ENCODE assay signal across 9 mouse cellular contexts in the genomic region with DNA sequence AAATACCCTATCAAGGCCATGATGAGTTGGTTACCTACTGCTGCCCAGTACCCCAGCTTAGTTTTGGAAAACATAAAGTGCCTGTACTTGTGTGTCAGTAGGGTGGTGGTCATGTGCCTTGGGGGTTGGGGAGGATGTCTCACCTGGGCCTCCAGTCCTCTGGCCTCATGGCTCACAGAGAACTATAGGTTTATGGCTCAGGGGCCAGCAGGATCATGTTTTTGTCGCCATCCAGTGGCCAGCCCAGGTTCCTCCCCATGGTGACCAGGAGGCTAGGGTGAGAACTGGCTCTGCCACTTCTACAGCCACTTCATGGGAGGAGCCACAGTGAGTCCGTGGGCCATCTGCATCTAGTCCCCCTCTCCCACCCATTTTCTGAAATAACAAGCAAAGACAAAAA. TPM values are rescaled to one million over a fixed set of nuclear protein-coding genes. Genes with fewer than 3 reads are reported as not detected.
DNase-seq lines count a peak whose midpoint lies in the region; ATAC-seq lines count a peak whose summit lies in the region.
"Had no signal": no experiment of that assay in that cellular context is flagged by ENCODE, and none has a peak within 500 bp of the region (broad histone marks: within the 10 kb centered on the region; RNA-seq: fewer than 3 reads in every experiment).

No protein-coding gene starts in this region.

- no peak overlapping the region for H3K4me3 ChIP-seq in forebrain, embryonic 11.5 days (ENCODE audit: low read depth, low read length)
- H3K4me3 ChIP-seq in forebrain, embryonic 15.5 days, result no peak overlapping the region
- no peak overlapping the region for H3K4me3 ChIP-seq in embryonic facial prominence, embryonic 12.5 days
- H3K4me3 ChIP-seq in hindbrain, embryonic 14.5 days (replicated peaks; ENCODE audit: low read length), result no peak overlapping the region
- H3K4me3 ChIP-seq in midbrain, embryonic 11.5 days (ENCODE audit: low read depth, low read length), result no peak overlapping the region
- H3K4me3 ChIP-seq: heart, embryonic 15.5 days had no signal

- no peaks in the 10 kb centered on the region for H3K27me3 ChIP-seq in forebrain, embryonic 11.5 days (ENCODE audit: control insufficient read depth, insufficient read depth, low read length)
- no peaks in the 10 kb centered on the region for H3K27me3 ChIP-seq in forebrain, embryonic 15.5 days
- no peaks in the 10 kb centered on the region for H3K27me3 ChIP-seq in embryonic facial prominence, embryonic 12.5 days
- H3K27me3 ChIP-seq in hindbrain, embryonic 14.5 days (ENCODE audit: control insufficient read depth, insufficient read depth, low read length), result no peaks in the 10 kb centered on the region
- H3K27me3 ChIP-seq in midbrain, embryonic 11.5 days (ENCODE audit: control insufficient read depth, insufficient read depth, low read length), result no peaks in the 10 kb centered on the region
- H3K27me3 ChIP-seq: heart, embryonic 15.5 days had no signal

- no peak overlapping the region for H3K9ac ChIP-seq in forebrain, embryonic 11.5 days (ENCODE audit: low read length)
- H3K9ac ChIP-seq in forebrain, embryonic 15.5 days (replicated peaks), result no peak overlapping the region
- no peak overlapping the region for H3K9ac ChIP-seq in embryonic facial prominence, embryonic 12.5 days
- no peak overlapping the region for H3K9ac ChIP-seq in hindbrain, embryonic 14.5 days
- no peak overlapping the region for H3K9ac ChIP-seq in midbrain, embryonic 11.5 days (ENCODE audit: low read length)
- H3K9ac ChIP-seq: heart, embryonic 15.5 days had no signal

- intact Hi-C loops in left cerebral cortex, postnatal 4 days (cut with DNase I), result loop anchor here (5.0 kb wide), 2 partner anchors 38 to 113 kb away; no protein-coding TSS in a partner anchor

- WGBS in forebrain, embryonic 11.5 days, result 24% methylated on average over 2 of the region's 2 CpGs
- WGBS in forebrain, embryonic 15.5 days, result 37% methylated on average over 2 of the region's 2 CpGs
- 19% methylated on average over 2 of the region's 2 CpGs for WGBS in embryonic facial prominence, embryonic 12.5 days
- 20% methylated on average over 2 of the region's 2 CpGs for WGBS in hindbrain, embryonic 14.5 days
- WGBS in midbrain, embryonic 11.5 days, result 36% methylated on average over 2 of the region's 2 CpGs

- 0 out of 2 replicates have a peak, but pooled peaks have one; percentile 24 for ATAC-seq in forebrain, embryonic 11.5 days (replicated peaks; ENCODE audit: low FRiP score)
- no peak for ATAC-seq in forebrain, embryonic 15.5 days (replicated peaks)
- peak; percentile 59; the same call in 1 of the 2 replicates for ATAC-seq in embryonic facial prominence, embryonic 12.5 days (ENCODE audit: insufficient number of reproducible peaks, insufficient read depth, low FRiP score, low TSS enrichment)
- no peak for ATAC-seq in hindbrain, embryonic 14.5 days (ENCODE audit: low FRiP score)
- peak; percentile 67 for ATAC-seq in midbrain, embryonic 11.5 days (ENCODE audit: low FRiP score)

- no peak for DNase-seq in forebrain, embryonic 11.5 days (ENCODE audit: low spot score)
- peak; percentile 51 to 86 for DNase-seq in adrenal gland, adult (ENCODE audit: inconsistent age in 2 of 2, low spot score in 1 of 2)
- peak; percentile 40 for DNase-seq in hindbrain, embryonic 14.5 days (ENCODE audit: low spot score)
- DNase-seq in left cerebral cortex, postnatal 4 days, result peak; percentile 64
- DNase-seq in midbrain, embryonic 11.5 days (ENCODE audit: low spot score, missing footprints), result peak; percentile 93
- DNase-seq in testis, postnatal 10 days (ENCODE audit: low spot score), result peak; percentile 77

- H3K4me2 ChIP-seq in forebrain, embryonic 11.5 days (ENCODE audit: low read depth, low read length, severe bottlenecking), result no peak overlapping the region
- H3K4me2 ChIP-seq in forebrain, embryonic 15.5 days (replicated peaks), result no peak overlapping the region
- H3K4me2 ChIP-seq in embryonic facial prominence, embryonic 12.5 days (replicated peaks), result no peak overlapping the region
- no peak overlapping the region for H3K4me2 ChIP-seq in hindbrain, embryonic 14.5 days (replicated peaks)
- H3K4me2 ChIP-seq in midbrain, embryonic 11.5 days, result no peak overlapping the region
- H3K4me2 ChIP-seq: heart, embryonic 15.5 days had no signal

- H3K27ac ChIP-seq in forebrain, embryonic 11.5 days (ENCODE audit: low read depth, low read length), result no peak overlapping the region
- H3K27ac ChIP-seq in forebrain, embryonic 15.5 days (replicated peaks), result no peak overlapping the region
- no peak overlapping the region for H3K27ac ChIP-seq in embryonic facial prominence, embryonic 12.5 days
- no peak overlapping the region for H3K27ac ChIP-seq in hindbrain, embryonic 14.5 days
- H3K27ac ChIP-seq in midbrain, embryonic 11.5 days (ENCODE audit: low read depth, low read length), result no peak overlapping the region
- H3K27ac ChIP-seq: heart, embryonic 15.5 days had no signal

- no peaks in the 10 kb centered on the region; the same call in 1 of the 2 replicates for H3K4me1 ChIP-seq in forebrain, embryonic 11.5 days (replicated peaks; ENCODE audit: control insufficient read depth, insufficient read depth, low read length)
- peaks cover 4% of the 10 kb centered on the region; the same call in 1 of the 2 replicates for H3K4me1 ChIP-seq in forebrain, embryonic 15.5 days
- H3K4me1 ChIP-seq in embryonic facial prominence, embryonic 12.5 days, result no peaks in the 10 kb centered on the region
- H3K4me1 ChIP-seq in hindbrain, embryonic 14.5 days (replicated peaks; ENCODE audit: control insufficient read depth, insufficient read depth, low read length), result no peaks in the 10 kb centered on the region; the same call in 1 of the 2 replicates
- H3K4me1 ChIP-seq in midbrain, embryonic 11.5 days (ENCODE audit: control insufficient read depth, insufficient read depth, low read length), result no peaks in the 10 kb centered on the region

- H3K36me3 ChIP-seq in forebrain, embryonic 11.5 days (ENCODE audit: control insufficient read depth, insufficient read depth, low read length), result peaks cover 16% of the 10 kb centered on the region
- peaks cover 43% of the 10 kb centered on the region for H3K36me3 ChIP-seq in forebrain, embryonic 15.5 days
- peaks cover 76% of the 10 kb centered on the region for H3K36me3 ChIP-seq in embryonic facial prominence, embryonic 12.5 days
- H3K36me3 ChIP-seq in hindbrain, embryonic 14.5 days (replicated peaks; ENCODE audit: control insufficient read depth, insufficient read depth), result peaks cover 73% of the 10 kb centered on the region
- peaks cover 30% of the 10 kb centered on the region for H3K36me3 ChIP-seq in midbrain, embryonic 11.5 days (ENCODE audit: control insufficient read depth, insufficient read depth, low read length)

- no peaks in the 10 kb centered on the region for H3K9me3 ChIP-seq in forebrain, embryonic 11.5 days (ENCODE audit: control insufficient read depth, low read length)
- no peaks in the 10 kb centered on the region for H3K9me3 ChIP-seq in forebrain, embryonic 15.5 days
- no peaks in the 10 kb centered on the region for H3K9me3 ChIP-seq in embryonic facial prominence, embryonic 12.5 days
- no peaks in the 10 kb centered on the region for H3K9me3 ChIP-seq in hindbrain, embryonic 14.5 days (ENCODE audit: control insufficient read depth, low read length)
- no peaks in the 10 kb centered on the region for H3K9me3 ChIP-seq in midbrain, embryonic 11.5 days (ENCODE audit: control insufficient read depth, low read length)
- H3K9me3 ChIP-seq: heart, embryonic 15.5 days had no signal

RNA-seq across cellular contexts. Expression of gene Hgfac, which starts 16.3 kb away (rescaled TPM):
- polyA plus RNA-seq in forebrain, embryonic 11.5 days (2014; fragmentation: Nextera tagmentation; extraction: Ambion mirVana), result 0.17 and 0.45 TPM in 2 replicates
- 0.69 and 0.75 TPM in 2 replicates for polyA plus RNA-seq in forebrain, embryonic 15.5 days (2015; fragmentation: Nextera tagmentation; extraction: Ambion mirVana)
- polyA plus RNA-seq in embryonic facial prominence, embryonic 12.5 days (2016; fragmentation: Nextera tagmentation; extraction: Ambion mirVana), result 0.67 and 0.90 TPM in 2 replicates
- polyA plus RNA-seq in hindbrain, embryonic 14.5 days (2014; fragmentation: Nextera tagmentation; extraction: Ambion mirVana), result 0.48 and 0.72 TPM in 2 replicates
- 1 to 10 TPM in 1 of 2 experiments, under 1 TPM in 1; 0.95 to 1.7 TPM for total RNA-seq in left cerebral cortex, postnatal 4 days (2021)
- 0.26 and 0.69 TPM in 2 replicates for polyA plus RNA-seq in midbrain, embryonic 11.5 days (2014; fragmentation: Nextera tagmentation; extraction: Ambion mirVana)

RNA-seq across cellular contexts. Expression of gene Dok7, which starts 31.6 kb away (rescaled TPM):
- polyA plus RNA-seq in forebrain, embryonic 11.5 days (2014; fragmentation: Nextera tagmentation; extraction: Ambion mirVana), result 0.16 TPM in 1 of 2 replicates, not detected in the other
- polyA plus RNA-seq in forebrain, embryonic 15.5 days (2015; fragmentation: Nextera tagmentation; extraction: Ambion mirVana), result 7.2 and 7.9 TPM in 2 replicates
- polyA plus RNA-seq in embryonic facial prominence, embryonic 12.5 days (2016; fragmentation: Nextera tagmentation; extraction: Ambion mirVana), result 2.0 and 2.3 TPM in 2 replicates
- 5.5 and 7.1 TPM in 2 replicates for polyA plus RNA-seq in hindbrain, embryonic 14.5 days (2014; fragmentation: Nextera tagmentation; extraction: Ambion mirVana)
- 10 to 100 TPM in 1 of 2 experiments, 1 to 10 TPM in 1; 9.4 to 10.3 TPM for total RNA-seq in left cerebral cortex, postnatal 4 days (2021)
- 0.10 TPM in 1 of 2 replicates, not detected in the other for polyA plus RNA-seq in midbrain, embryonic 11.5 days (2014; fragmentation: Nextera tagmentation; extraction: Ambion mirVana)

Comparison
In these comparisons a context has a peak if more than half of its experiments do, and no peak if none do; other contexts are left out.
1. ATAC-seq: peak in forebrain, embryonic 11.5 days (single experiment), embryonic facial prominence, embryonic 12.5 days (single experiment) and midbrain, embryonic 11.5 days (single experiment); none in forebrain, embryonic 15.5 days (single experiment) and hindbrain, embryonic 14.5 days (single experiment).